Mouse (Mus musculus) C2C12 (cell line): Measurements from ENCODE around the gene Hmox1.

Experiments used
- CTCF ChIP-seq: IDR thresholded peaks from one replicate; pipeline ENCODE4 v1.5.1; 2011; ENCODE audit not compliant: control insufficient read depth, insufficient read depth, insufficient read length
- MAX ChIP-seq: IDR thresholded peaks from one replicate; pipeline ENCODE4 v1.6.1; 2011; ENCODE audit warnings: mild to moderate bottlenecking, control low read depth
- MYOD1 ChIP-seq: IDR thresholded peaks from one replicate; pipeline ENCODE4 v1.6.1; 2011; ENCODE audit warnings: low read depth; ENCODE audit not compliant: control insufficient read depth, insufficient read length

DNA sequence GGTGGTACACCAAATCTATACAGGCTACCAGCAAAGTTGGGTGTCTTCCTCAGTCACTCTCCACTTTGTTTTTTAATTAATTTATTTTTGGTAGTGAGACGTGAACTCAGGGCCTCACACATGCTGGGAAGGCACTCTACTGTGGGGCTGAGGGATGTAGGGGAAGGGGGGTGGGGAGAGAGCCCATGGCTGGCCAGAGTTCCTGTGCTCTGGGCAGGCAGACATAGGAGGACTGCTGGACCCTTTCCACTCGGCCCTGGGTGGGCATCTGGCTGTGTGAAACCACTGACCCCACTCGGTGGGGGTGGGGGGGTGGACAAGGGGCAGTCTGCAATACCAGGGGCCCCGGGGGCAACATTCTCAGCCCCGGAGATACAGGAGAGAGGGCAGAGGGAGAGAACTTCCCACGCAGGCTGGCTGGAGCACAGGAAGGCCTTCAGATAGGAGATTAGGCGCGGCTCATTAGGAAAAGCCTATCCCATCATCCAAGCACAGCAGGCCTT is 10.0 kb downstream of the Hmox1 start:
- no peak for TF ChIP-seq CTCF
- TF ChIP-seq MAX: no peak
- no peak for TF ChIP-seq MYOD1
